Mouse (Mus musculus): Measurements from ENCODE around the gene Dst.
"Not testable (repeated sequence)": the region's sequence is repeated elsewhere in the genome, so short reads cannot be mapped to it uniquely, and the experiment has no call there.

The Dst gene

DNA sequence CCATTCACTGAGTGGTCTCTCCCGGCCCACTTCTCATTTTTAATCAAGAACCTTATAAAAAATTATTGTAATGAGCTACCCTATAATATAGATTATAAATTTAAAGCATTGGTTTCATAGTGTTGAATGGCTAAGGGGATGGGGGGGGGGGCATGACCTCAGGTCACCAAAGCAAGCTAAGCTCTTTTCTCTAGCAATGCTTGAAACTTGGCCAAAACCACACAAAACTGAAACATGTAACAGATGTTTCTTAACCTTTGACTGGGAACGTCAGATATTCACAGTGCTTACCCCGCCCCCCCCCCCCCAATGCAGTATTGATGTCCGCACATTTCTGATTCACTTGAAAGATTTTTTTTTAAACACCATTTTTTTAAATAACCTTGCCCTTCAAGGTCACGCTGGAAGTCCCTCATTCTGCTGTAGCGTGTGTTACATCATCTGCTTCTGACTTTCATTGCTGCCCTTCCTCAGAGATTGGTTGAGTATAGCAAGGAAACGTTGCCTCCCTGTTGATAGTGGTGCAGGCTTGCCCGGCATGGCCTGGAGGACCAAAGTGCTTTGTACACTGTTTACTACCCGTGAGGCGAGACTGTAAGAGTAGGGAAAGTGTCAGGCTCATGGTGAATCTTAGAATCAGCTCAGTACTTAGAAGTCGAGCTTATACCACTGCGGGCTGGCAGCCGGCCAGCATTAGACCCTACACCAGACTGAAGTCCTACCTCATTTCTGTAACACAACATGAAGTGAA lies 380.9 kb downstream of the Dst start:
- DNase-seq (ENCODE audit: low spot score in 2 of 2), result no peak

DNA sequence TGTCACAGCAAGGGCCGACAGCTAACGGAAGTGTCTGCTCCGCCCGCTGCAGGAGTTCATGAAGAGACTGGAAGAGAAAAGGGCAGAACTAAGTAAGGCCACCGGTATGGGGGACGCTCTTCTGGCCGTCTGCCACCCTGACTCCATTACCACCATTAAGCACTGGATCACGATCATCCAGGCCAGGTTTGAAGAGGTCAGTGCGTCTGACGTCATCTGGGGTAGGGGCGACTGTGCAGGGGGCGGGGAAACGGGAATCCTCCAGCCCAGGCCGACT lies 381.4 kb downstream of the Dst start:
- no peak for DNase-seq (ENCODE audit: low spot score in 2 of 2)

DNA sequence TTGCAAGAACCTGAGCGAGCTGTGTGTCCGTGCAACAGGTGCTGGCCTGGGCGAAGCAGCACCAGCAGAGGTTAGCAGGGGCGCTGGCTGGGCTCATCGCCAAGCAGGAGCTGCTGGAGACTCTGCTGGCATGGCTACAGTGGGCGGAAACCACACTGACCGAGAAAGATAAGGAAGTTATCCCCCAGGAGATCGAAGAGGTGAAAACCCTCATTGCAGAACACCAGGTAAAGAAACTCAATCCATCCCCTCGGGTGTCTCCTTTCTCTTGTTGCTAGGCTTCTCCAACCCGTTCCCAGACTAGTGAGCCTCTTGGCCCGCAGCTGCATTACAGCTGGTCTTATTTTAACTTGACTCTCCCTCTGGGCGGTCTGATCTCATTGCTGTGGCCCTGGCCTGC lies 382.3 kb downstream of the Dst start:
- DNase-seq (ENCODE audit: low spot score in 2 of 2), result no peak

DNA sequence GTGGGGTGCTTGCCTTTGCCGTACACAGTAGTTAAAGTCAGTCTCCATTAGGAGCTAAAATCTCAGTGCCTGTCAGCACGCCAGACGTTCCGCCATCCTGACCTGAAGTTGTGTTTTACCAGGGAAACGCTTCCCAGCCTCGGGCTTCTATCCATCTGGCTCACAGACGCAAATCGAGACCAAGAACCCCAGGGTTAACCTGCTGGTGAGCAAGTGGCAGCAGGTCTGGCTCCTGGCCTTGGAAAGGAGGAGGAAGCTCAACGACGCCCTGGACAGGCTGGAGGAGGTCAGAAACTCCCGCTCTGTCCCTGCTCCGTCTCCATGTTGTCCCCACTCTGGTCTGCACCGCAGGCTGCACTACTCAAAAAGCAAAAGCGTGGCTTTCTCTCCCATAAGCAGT lies 385.2 kb downstream of the Dst start:
- DNase-seq (ENCODE audit: low spot score in 2 of 2), result no peak

DNA sequence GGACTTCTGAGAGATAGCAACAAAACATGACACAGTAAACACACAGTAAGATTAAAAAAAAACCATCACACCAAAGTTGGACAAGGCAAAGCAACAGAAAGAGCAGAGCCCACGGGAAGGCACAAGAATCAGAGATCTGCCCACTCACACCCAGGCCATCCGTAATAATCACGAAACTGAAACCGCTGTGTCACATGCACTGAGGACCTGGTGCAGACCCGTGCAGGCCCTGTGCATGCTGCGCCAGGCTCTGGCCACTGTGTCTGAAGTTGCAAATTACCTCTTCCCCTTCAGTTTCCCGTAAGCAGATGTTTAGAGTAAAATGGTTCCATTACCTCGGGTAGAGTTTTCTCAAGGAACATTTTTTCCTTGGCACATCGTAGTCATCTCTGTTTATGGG lies 389.6 kb downstream of the Dst start:
- DNase-seq (ENCODE audit: low spot score in 2 of 2), result no peak

DNA sequence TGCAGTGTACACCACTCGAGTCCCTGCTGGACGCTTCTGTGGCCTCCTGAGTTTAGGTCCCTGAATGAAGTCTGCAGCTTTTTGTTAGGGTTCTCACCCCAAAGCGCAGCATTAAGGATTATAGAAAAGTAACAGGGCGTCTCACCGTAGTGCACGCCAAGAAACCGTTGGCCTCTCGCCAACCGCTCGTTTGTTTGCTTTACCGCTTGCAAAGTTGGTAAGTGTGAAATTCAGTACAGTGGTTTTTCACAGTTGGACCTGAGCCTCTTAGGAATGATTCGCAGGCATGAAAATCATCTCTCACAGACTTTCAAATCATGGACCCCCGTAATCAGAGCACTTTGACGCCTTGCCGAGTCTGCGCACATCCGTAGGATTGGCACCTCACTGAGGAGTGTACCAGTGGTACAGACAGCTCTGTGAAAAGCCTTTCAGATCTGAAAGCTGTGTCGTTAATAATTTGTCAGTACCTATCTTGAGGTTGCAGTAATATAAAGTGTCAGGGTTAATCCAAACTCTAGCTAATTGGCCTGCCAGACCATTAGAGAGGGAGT lies 390.7 kb downstream of the Dst start:
- no peak for DNase-seq (ENCODE audit: low spot score in 2 of 2)

DNA sequence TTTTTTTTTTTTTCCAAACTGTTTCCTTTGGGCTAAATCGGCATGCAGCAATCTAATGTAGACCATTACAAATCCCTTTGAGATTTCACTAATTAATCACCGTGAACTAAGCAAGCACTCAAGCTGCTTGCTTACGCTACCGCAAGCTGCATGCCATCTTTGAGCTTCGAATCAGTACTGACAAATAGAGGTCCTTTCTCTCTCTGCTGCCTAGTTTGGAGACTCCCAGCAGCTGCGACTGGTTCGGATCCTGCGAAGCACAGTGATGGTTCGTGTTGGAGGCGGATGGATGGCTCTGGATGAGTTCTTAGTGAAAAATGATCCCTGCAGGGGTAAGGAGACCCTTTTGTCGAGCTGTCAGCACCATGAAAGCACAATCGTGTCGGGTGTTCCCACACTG lies 391.5 kb downstream of the Dst start:
- no peak for DNase-seq (ENCODE audit: low spot score in 2 of 2)

DNA sequence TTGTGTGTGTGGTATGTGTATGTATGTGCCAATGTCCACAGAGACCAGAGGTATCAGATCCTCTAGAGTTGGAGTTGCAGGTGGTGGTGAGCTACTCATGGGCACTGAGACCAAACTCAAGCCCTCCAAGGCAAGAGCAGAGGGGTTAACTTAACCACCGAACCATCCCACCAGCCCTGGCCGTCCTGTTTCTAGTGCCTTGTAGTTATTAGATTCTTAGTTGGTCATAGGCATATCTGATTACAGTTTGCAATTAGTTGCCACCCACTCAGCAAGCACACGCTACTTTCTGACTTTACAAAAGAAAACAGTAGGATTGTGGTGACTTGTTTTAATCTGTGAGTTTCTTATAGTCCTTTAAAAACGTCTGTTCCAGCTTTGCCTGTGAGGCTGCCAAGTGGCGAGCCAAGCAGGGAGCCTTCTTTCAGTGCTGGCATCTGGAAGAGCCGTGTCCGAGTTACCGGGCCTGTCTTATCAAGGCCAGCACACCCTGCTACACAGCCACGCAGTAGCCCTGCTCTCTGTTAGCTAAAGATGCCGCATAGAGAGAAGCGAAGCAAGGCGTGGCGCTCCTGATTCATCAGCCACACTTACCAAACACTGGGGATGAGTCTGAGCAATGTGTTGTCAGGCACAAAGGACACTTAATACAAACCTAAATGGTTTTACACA lies 392.4 kb downstream of the Dst start:
- no peak for DNase-seq (ENCODE audit: low spot score in 2 of 2)

DNA sequence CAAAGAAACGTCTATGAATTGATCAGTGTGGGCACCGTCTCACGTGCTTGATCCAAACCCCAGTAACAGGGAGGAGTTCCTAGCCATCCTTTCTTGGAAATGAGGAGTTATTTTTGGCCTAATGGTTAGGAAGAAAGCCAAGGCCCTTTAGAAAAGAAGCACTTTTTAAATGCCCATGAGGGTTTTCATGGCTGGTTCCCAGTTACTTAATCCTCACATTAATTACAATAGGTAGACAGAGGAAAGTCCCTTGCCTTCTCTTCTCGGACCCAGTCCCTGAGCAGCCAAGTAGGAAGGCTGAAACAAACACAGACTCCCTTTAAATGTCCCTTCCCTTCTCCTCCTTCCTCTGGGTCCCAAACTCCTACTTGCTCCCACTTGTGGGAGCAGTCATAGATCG lies 396.2 kb downstream of the Dst start:
- no peak for DNase-seq (ENCODE audit: low spot score in 2 of 2)

DNA sequence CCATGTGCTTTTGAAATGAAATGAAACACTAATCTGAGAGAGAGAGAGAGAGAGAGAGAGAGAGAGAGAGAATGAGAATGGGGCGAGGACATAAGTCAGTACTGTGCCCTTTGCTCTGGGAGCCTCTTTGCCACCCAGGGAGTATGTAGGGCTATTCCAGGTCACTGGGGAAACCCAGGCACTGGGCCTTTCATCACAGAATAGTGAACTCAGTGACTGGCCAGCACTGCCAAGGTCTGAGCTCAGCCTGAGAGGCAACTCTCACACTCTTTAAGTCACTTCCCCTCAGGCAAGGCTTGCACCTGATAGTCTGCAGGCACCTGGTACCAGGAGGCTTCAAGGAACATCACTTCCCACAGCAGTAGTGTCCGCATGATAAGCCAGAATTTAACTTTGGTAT lies 398.7 kb downstream of the Dst start:
- no peak for DNase-seq (ENCODE audit: low spot score in 2 of 2)

DNA sequence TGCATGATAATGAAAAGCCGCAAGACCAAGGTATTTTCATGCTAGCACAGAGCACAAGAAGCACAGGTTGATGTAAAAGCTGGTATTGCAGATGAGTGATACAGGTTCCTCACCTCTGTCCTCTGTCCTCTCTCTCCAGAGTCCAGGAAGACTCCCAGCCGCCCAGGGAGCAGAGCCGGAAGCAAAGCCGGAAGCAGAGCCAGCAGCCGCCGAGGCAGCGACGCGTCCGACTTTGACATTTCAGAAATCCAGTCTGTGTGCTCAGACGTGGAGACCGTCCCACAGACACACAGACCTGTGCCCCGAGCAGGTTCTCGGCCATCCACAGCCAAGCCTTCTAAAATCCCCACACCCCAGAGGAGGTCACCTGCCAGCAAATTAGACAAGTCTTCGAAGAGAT lies 399.2 kb downstream of the Dst start:
- no peak for DNase-seq (ENCODE audit: low spot score in 2 of 2)

DNA sequence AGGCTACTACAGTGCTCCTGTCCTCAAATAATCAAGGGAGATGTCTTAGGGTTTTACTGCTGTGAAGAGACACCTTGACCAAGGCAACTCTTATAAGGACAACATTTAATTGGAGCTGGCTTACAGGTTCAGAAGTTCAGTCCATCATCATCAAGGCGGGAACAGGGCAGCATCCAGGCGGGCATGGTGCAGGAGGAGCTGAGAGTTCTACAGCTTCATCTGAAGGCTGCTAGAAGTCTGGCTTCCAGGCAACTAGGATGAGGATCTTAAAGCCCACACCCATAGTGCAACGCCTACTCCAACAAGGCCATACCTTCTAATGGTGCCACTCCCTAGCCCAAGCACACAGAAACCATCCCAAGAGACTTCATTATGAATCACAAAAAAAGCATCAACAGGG lies 400.8 kb downstream of the Dst start:
- DNase-seq (ENCODE audit: low spot score in 2 of 2), result not testable (repeated sequence)

DNA sequence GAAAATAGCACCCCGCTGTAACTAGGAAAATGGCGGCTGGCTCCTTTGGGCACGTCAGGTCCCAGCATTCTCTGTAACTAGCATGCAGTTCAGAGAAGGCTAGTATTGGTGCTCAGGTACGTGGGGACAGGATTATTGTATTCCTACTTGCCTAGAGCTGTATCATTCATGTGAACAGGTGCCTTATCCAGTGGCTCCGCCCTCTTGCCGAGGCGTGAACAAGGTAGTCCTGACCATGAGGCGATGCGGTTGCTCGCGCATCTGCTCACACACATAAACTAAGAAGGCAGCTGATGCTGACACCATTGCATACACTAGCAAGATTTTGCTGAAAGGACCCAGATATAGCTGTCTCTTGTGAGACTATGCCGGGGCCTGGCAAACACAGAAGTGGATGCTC lies 401.4 kb downstream of the Dst start:
- DNase-seq (ENCODE audit: low spot score in 2 of 2), result no peak

DNA sequence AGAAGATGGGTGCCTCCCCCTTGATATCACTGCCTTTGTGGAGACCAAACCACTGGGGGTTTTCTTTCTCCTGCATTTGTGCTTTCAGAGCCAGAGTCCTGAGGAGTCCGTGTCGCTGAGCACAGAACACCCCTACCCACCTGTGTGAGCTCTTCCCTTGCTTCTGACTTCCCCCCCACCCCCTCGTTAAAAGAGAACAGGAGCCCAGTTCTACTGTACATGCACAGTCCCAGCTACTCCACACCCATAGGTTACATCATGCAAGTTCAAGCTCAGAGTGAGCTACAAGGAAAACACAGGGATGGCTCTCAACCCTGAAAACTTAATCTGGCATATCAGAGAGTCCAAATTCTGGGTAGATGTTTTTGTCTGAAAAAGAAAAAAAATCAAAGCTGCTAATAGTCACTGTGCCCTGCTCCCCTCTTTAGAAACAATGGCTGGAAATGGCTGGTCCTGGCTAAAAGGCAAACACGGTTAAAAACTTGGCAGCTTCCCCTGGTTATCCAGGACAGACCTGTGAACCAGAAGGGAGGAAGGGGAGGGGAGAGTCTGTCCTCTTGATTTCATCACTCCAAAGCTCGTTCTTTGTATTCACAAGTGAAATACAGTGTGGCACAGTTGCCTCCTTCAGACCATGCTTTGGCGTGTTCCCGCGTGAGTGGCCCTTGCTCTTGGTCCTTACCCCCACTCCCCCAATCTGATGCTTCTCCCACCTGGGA lies 402.7 kb downstream of the Dst start:
- no peak for DNase-seq (ENCODE audit: low spot score in 2 of 2)

DNA sequence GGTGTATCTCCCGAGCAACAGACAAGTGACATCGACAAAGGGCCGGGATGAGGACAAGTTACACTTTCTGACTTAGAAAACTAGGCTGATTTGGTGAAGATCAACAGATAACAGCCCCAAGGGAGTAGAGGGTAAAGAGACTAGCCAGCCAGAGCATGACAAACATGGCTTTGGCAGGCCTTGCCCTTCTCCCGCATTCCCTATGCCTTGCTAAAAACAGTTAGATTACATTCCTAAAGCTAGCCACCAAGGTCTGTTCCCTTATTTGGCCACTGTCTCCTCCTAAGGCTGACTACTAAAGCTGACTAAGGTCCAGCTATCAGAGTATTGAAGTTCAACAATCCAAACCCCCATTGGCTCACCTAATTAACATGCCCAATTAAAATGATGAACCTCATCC lies 404.8 kb downstream of the Dst start:
- no peak for DNase-seq (ENCODE audit: low spot score in 2 of 2)

DNA sequence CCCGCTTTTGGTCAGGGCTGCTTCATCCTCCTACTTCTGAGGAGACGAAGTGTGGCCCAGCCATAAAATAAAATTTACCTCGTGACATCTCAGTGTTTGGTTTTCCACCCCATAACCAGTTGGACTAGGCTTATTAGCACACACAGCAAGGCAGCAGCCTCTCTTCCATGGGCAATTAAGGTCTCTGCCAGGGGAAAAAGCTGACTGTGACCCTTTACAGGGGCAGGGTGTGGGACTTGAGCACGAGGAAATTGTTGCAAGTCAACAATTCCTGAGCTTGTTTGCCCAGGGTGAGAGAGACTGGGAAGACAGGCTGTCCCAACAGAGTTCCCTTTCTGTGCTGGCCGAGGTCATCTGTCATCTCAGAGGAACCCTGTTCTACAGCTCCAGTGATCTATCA lies 407.4 kb downstream of the Dst start:
- DNase-seq (ENCODE audit: low spot score in 2 of 2), result no peak

DNA sequence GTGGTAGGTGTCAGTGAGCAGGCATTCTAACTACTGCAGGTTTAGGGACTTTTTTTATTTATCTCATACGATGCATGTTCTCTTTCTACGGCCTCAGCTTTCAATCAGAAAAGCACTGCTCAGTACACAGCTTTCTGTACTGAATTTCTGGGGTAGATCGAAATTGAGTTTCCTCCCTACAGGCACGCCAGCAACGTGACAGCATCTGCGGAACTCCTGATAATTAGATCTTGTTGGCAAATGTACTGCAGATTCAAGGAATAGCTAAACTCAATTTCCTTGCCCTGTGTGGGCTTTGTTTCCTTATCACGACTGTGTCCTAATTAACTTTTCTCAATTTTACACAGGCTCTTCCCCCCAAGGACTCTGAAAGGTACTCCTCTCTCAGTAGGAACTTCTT lies 416.2 kb downstream of the Dst start:
- no peak for DNase-seq (ENCODE audit: low spot score in 2 of 2)

DNA sequence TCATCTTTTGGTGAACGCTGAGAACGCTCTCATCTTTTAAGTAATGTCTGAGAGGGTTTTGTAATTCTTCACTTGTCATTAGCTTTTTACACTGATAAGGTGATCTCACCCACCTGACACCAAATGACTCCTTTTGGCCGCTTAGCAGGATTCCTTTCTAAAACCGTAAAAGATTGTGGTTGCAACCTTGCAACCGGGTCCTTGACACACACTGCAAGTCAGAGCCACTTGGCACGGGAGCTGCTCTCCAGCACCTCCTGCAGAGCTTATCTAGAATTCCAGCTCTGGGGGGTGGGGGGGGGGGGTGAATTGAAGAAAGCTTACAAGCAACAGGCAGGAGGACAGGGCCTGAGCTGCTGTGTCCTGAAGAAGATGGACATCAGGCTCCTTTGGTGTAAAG lies 420.6 kb downstream of the Dst start:
- DNase-seq (ENCODE audit: low spot score in 2 of 2), result no peak

DNA sequence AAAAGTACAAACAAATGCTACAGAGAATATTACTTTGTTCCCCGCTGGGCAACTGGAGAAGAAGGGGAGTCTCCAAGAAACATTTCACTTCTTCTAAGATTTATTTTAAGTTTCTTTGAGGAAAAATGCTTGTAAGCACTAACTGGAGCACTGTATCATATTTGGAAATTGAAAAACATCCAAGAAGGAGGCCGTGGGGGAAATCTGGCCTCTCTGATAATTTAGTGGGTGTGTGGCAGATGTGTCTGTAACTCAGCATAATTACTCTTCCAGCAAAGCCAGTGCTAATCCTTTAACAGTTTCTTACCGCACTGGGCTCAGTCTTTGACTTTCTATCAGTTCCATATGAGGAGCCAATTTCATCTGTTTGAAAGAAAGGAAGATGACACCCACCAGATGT lies 423.7 kb downstream of the Dst start:
- no peak for DNase-seq (ENCODE audit: low spot score in 2 of 2)

All from thymus, postnatal 10 days (tissue).